Mouse (Mus musculus) heart, embryonic 11.5 days (tissue): ENCODE results near the gene Plekhm3. TPM values are rescaled to one million over a fixed set of nuclear protein-coding genes. Genes with fewer than 3 reads are reported as not detected.
A peak's percentile ranks its signal among the peaks of the same experiment; 100 is the strongest.

Experiments used
- ATAC-seq: fragments of 200-750 bp; cut with Nextera tagmentation; replicated peaks from 2 replicates; pipeline ENCODE4 v1.8.0; 2017; ENCODE audit warnings: moderate library complexity; ENCODE audit not compliant: insufficient number of reproducible peaks, low FRiP score, low TSS enrichment
- H3K27ac ChIP-seq: fragments of 300-500 bp; sonication (generic); 2 replicates; pipeline ENCODE4 v1.5.1; 2014; ENCODE audit warnings: mild to moderate bottlenecking, low read depth, low read length
- H3K27me3 ChIP-seq: fragments of 300-500 bp; sonication (generic); 2 replicates; pipeline ENCODE4 v1.6.1; 2014; ENCODE audit warnings: mild to moderate bottlenecking, low read length, mixed read lengths; ENCODE audit not compliant: control insufficient read depth, insufficient read depth
- H3K36me3 ChIP-seq: fragments of 300-500 bp; sonication (generic); 2 replicates; pipeline ENCODE4 v1.6.1; 2014; ENCODE audit warnings: mild to moderate bottlenecking, low read length, moderate library complexity, mixed read lengths; ENCODE audit not compliant: control insufficient read depth, insufficient read depth
- H3K4me1 ChIP-seq: fragments of 300-500 bp; sonication (generic); 2 replicates; pipeline ENCODE4 v1.6.1; 2014; ENCODE audit warnings: low read length; ENCODE audit not compliant: control insufficient read depth, insufficient read depth
- H3K4me2 ChIP-seq: fragments of 300-500 bp; sonication (generic); 2 replicates; pipeline ENCODE4 v1.6.1; 2014; ENCODE audit warnings: mild to moderate bottlenecking, moderate library complexity
- H3K4me3 ChIP-seq: fragments of 300-500 bp; sonication (generic); 2 replicates; pipeline ENCODE4 v1.5.1; 2014; ENCODE audit warnings: low read depth, low read length
- H3K9ac ChIP-seq: fragments of 300-500 bp; sonication (generic); 2 replicates; pipeline ENCODE4 v1.6.1; 2014; ENCODE audit warnings: mild to moderate bottlenecking, low read depth, low read length, moderate library complexity
- H3K9me3 ChIP-seq: fragments of 300-500 bp; sonication (generic); replicated peaks from 2 replicates; pipeline ENCODE4 v1.6.1; 2016; ENCODE audit warnings: low read length; ENCODE audit not compliant: control insufficient read depth
- WGBS: fragments of 180-500 bp; shearing (Covaris S2); extraction: QIAGEN DNeasy Blood & Tissue Kit; methylation state at CpG from one replicate; pipeline ENCODE4 v1.1.7; 2014; ENCODE audit not compliant: insufficient replicate concordance; 5-methylcytosine and 5-hydroxymethylcytosine counted together
- polyA plus RNA-seq: library from polyadenylated mRNA; unstranded; fragments of >200 nt; fragmentation: Nextera tagmentation; extraction: Ambion mirVana; gene quantifications from 2 replicates; pipeline ENCODE4 v1.2.1, GENCODE M21; 2014

The Plekhm3 gene
- polyA plus RNA-seq, 1 experiment from 2014 or later: 9.9 TPM

- H3K9me3 ChIP-seq: no peaks in the 10 kb centered on the region
- 89% methylated on average over 3 of the region's 3 CpGs for WGBS
- H3K4me1 ChIP-seq: peaks cover 3% of the 10 kb centered on the region; the same call in 1 of the 2 replicates
- H3K36me3 ChIP-seq: peaks cover 4% of the 10 kb centered on the region; the same call in 1 of the 2 replicates
- H3K4me3 ChIP-seq: no peak overlapping the region
- no peak overlapping the region for H3K27ac ChIP-seq
- no peak overlapping the region for H3K9ac ChIP-seq
- H3K27me3 ChIP-seq: no peaks in the 10 kb centered on the region
- H3K4me2 ChIP-seq: no peak overlapping the region
- ATAC-seq: no peak
Observed at GRCm38 (mm10) chr1:64925594-64925993, 31.0 kb downstream of the Plekhm3 start.

- WGBS: 73% methylated on average over 12 of the region's 12 CpGs
- Histone ChIP-seq H3K9me3 (no peaks in the 10 kb centered on the region), H3K4me2 (no peak overlapping the region), H3K27ac (no peak overlapping the region), H3K4me3 (no peak overlapping the region), H3K27me3 (no peaks in the 10 kb centered on the region), H3K9ac (no peak overlapping the region), H3K36me3 (peaks cover 4% of the 10 kb centered on the region; the same call in 1 of the 2 replicates), H3K4me1 (peaks cover 3% of the 10 kb centered on the region; the same call in 1 of the 2 replicates)
- no peak for ATAC-seq
Observed at GRCm38 (mm10) chr1:64924283-64924682, 32.3 kb downstream of the Plekhm3 start.

- WGBS: 57% methylated on average over 14 of the region's 14 CpGs
- Histone ChIP-seq H3K9me3 (no peaks in the 10 kb centered on the region), H3K9ac (no peak overlapping the region), H3K27me3 (no peaks in the 10 kb centered on the region), H3K4me1 (0 out of 2 replicates have a peak, but pooled peaks cover 3% of the 10 kb centered on the region), H3K27ac (no peak overlapping the region), H3K4me3 (no peak overlapping the region), H3K36me3 (peaks cover 4% of the 10 kb centered on the region; the same call in 1 of the 2 replicates), H3K4me2 (peak overlapping the region; percentile 9)
- no peak for ATAC-seq
Observed at GRCm38 (mm10) chr1:64918810-64919528, 37.7 kb downstream of the Plekhm3 start.

GRCm38 (mm10) chr1:64917966-64918365, 38.7 kb downstream of the Plekhm3 start:
- WGBS: 82% methylated on average over 7 of the region's 7 CpGs
- Histone ChIP-seq H3K4me1 (0 out of 2 replicates have a peak, but pooled peaks cover 3% of the 10 kb centered on the region), H3K9ac (no peak overlapping the region), H3K36me3 (peaks cover 4% of the 10 kb centered on the region; the same call in 1 of the 2 replicates), H3K4me2 (no peak overlapping the region), H3K9me3 (no peaks in the 10 kb centered on the region), H3K27ac (no peak overlapping the region), H3K27me3 (no peaks in the 10 kb centered on the region), H3K4me3 (no peak overlapping the region)
- ATAC-seq: no peak

GRCm38 (mm10) chr1:64916884-64917507, 39.6 kb downstream of the Plekhm3 start:
- no peak overlapping the region for H3K9ac ChIP-seq
- H3K36me3 ChIP-seq: peaks cover 4% of the 10 kb centered on the region; the same call in 1 of the 2 replicates
- no peak overlapping the region for H3K4me2 ChIP-seq
- ATAC-seq: no peak
- no peaks in the 10 kb centered on the region for H3K9me3 ChIP-seq
- 0 out of 2 replicates have a peak, but pooled peaks cover 3% of the 10 kb centered on the region for H3K4me1 ChIP-seq
- no peaks in the 10 kb centered on the region for H3K27me3 ChIP-seq
- no peak overlapping the region for H3K4me3 ChIP-seq
- no peak overlapping the region for H3K27ac ChIP-seq
- 61% methylated on average over 5 of the region's 5 CpGs for WGBS

- Histone ChIP-seq H3K9me3 (no peaks in the 10 kb centered on the region), H3K27me3 (no peaks in the 10 kb centered on the region), H3K9ac (no peak overlapping the region), H3K36me3 (no peaks in the 10 kb centered on the region), H3K4me2 (no peak overlapping the region), H3K27ac (no peak overlapping the region), H3K4me3 (no peak overlapping the region), H3K4me1 (0 out of 2 replicates have a peak, but pooled peaks cover 3% of the 10 kb centered on the region)
- ATAC-seq: no peak
- WGBS: 88% methylated on average over 3 of the region's 3 CpGs
Observed at GRCm38 (mm10) chr1:64914356-64914755, 42.3 kb downstream of the Plekhm3 start.

GRCm38 (mm10) chr1:64907740-64908139, 48.9 kb downstream of the Plekhm3 start:
- no peaks in the 10 kb centered on the region for H3K27me3 ChIP-seq
- H3K9ac ChIP-seq: no peak overlapping the region
- no peaks in the 10 kb centered on the region for H3K36me3 ChIP-seq
- H3K9me3 ChIP-seq: no peaks in the 10 kb centered on the region
- H3K27ac ChIP-seq: no peak overlapping the region
- H3K4me1 ChIP-seq: no peaks in the 10 kb centered on the region
- no peak overlapping the region for H3K4me3 ChIP-seq
- ATAC-seq: no peak
- no peak overlapping the region for H3K4me2 ChIP-seq
- WGBS: 91% methylated on average over 2 of the region's 2 CpGs

GRCm38 (mm10) chr1:64906226-64906625, 50.4 kb downstream of the Plekhm3 start:
- Histone ChIP-seq H3K4me2 (no peak overlapping the region), H3K4me1 (no peaks in the 10 kb centered on the region), H3K4me3 (no peak overlapping the region), H3K27me3 (no peaks in the 10 kb centered on the region), H3K9ac (no peak overlapping the region), H3K9me3 (no peaks in the 10 kb centered on the region), H3K36me3 (no peaks in the 10 kb centered on the region), H3K27ac (no peak overlapping the region)
- no peak for ATAC-seq
- 27% methylated on average over 1 of the region's 1 CpGs for WGBS
